Mouse (Mus musculus): Measurements from ENCODE around the gene Nptn. TPM values are rescaled to one million over a fixed set of nuclear protein-coding genes. Genes with fewer than 3 reads are reported as not detected.

Nptn gene
- polyA plus RNA-seq, 1 experiment, result 254 TPM

- 85% methylated on average over 6 of the region's 6 CpGs for WGBS
Observed at GRCm38 (mm10) chr9:58648406-58649264, 66.6 kb downstream of the Nptn start.

GRCm38 (mm10) chr9:58649265-58649626, 67.2 kb downstream of the Nptn start:
- 83% methylated on average over 4 of the region's 4 CpGs for WGBS
- DNase-seq (ENCODE audit: low read depth, low spot score), result no peak

More at GRCm38 (mm10) chr9:58648406-58649264, 66.6 kb downstream of the Nptn start:
- no peak for DNase-seq (ENCODE audit: low read depth, low spot score)

GRCm38 (mm10) chr9:58651993-58652392, 70.0 kb downstream of the Nptn start:
- WGBS, result 52% methylated on average over 4 of the region's 4 CpGs
- peak; percentile 59 for DNase-seq (ENCODE audit: low read depth, low spot score)

GRCm38 (mm10) chr9:58654494-58654893, 72.5 kb downstream of the Nptn start:
- 28% methylated on average over 4 of the region's 4 CpGs for WGBS
- DNase-seq (ENCODE audit: low read depth, low spot score), result no peak

GRCm38 (mm10) chr9:58656396-58656795, 74.4 kb downstream of the Nptn start:
- 51% methylated on average over 2 of the region's 2 CpGs for WGBS
- no peak for DNase-seq (ENCODE audit: low read depth, low spot score)

- WGBS, result 91% methylated on average over 2 of the region's 2 CpGs
Observed at GRCm38 (mm10) chr9:58656824-58657223, 74.8 kb downstream of the Nptn start.

GRCm38 (mm10) chr9:58657735-58658512, 75.9 kb downstream of the Nptn start:
- DNase-seq (ENCODE audit: low read depth, low spot score), result no peak
- WGBS, result 41% methylated on average over 5 of the region's 5 CpGs

More at GRCm38 (mm10) chr9:58656824-58657223, 74.8 kb downstream of the Nptn start:
- DNase-seq (ENCODE audit: low read depth, low spot score), result no peak

GRCm38 (mm10) chr9:58658596-58659309, 76.7 kb downstream of the Nptn start:
- WGBS, result 60% methylated on average over 4 of the region's 4 CpGs
- DNase-seq (ENCODE audit: low read depth, low spot score), result no peak

GRCm38 (mm10) chr9:58659331-58659730, 77.3 kb downstream of the Nptn start:
- DNase-seq (ENCODE audit: low read depth, low spot score), result no peak
- 87% methylated on average over 3 of the region's 3 CpGs for WGBS

- 89% methylated on average over 9 of the region's 9 CpGs for WGBS
- DNase-seq (ENCODE audit: low read depth, low spot score), result no peak
Observed at GRCm38 (mm10) chr9:58659989-58660388, 77.9 kb downstream of the Nptn start.

- DNase-seq (ENCODE audit: low read depth, low spot score), result no peak
- 87% methylated on average over 3 of the region's 3 CpGs for WGBS
Observed at GRCm38 (mm10) chr9:58660673-58661072, 78.6 kb downstream of the Nptn start.

GRCm38 (mm10) chr9:58662007-58662406, 80.0 kb downstream of the Nptn start:
- WGBS, result 91% methylated on average over 4 of the region's 4 CpGs
- DNase-seq (ENCODE audit: low read depth, low spot score), result no peak

- no peak for DNase-seq (ENCODE audit: low read depth, low spot score)
- 84% methylated on average over 3 of the region's 3 CpGs for WGBS
Observed at GRCm38 (mm10) chr9:58662791-58663190, 80.8 kb downstream of the Nptn start.

- no peak for DNase-seq (ENCODE audit: low read depth, low spot score)
- 79% methylated on average over 9 of the region's 9 CpGs for WGBS
Observed at GRCm38 (mm10) chr9:58665492-58665891, 83.5 kb downstream of the Nptn start.

- WGBS, result 77% methylated on average over 9 of the region's 9 CpGs
Observed at GRCm38 (mm10) chr9:58666191-58666590, 84.2 kb downstream of the Nptn start.

GRCm38 (mm10) chr9:58667244-58667643, 85.2 kb downstream of the Nptn start:
- DNase-seq (ENCODE audit: low read depth, low spot score), result no peak
- 83% methylated on average over 9 of the region's 9 CpGs for WGBS

More at GRCm38 (mm10) chr9:58666191-58666590, 84.2 kb downstream of the Nptn start:
- DNase-seq (ENCODE audit: low read depth, low spot score), result no peak

GRCm38 (mm10) chr9:58668171-58668570, 86.1 kb downstream of the Nptn start:
- 86% methylated on average over 3 of the region's 3 CpGs for whole genome bisulfite sequencing
- DNase-seq (ENCODE audit: low read depth, low spot score), result no peak

- WGBS, result 58% methylated on average over 3 of the region's 3 CpGs
- no peak for DNase-seq (ENCODE audit: low read depth, low spot score)
Observed at GRCm38 (mm10) chr9:58669071-58669470, 87.0 kb downstream of the Nptn start.

- WGBS, result 93% methylated on average over 6 of the region's 6 CpGs
- no peak for DNase-seq (ENCODE audit: low read depth, low spot score)
Observed at GRCm38 (mm10) chr9:58669819-58670218, 87.8 kb downstream of the Nptn start.

- no peak for DNase-seq (ENCODE audit: low read depth, low spot score)
- WGBS, result 28% methylated on average over 4 of the region's 4 CpGs
Observed at GRCm38 (mm10) chr9:58672474-58672873, 90.4 kb downstream of the Nptn start.
